Mouse (Mus musculus) adrenal gland, postnatal 0 days (tissue): ENCODE data around the gene Lrrc18. TPM values are rescaled to one million over a fixed set of nuclear protein-coding genes. Genes with fewer than 3 reads are reported as not detected.

Source experiments
- polyA plus RNA-seq: library from polyadenylated mRNA; unstranded; fragments of >200 nt; fragmentation: Nextera tagmentation; extraction: Ambion mirVana; gene quantifications from 2 replicates; pipeline ENCODE4 v1.2.1, GENCODE M21; 2015

Gene Lrrc18
- 0.49 and 0.73 TPM in 2 replicates for polyA plus RNA-seq

DNA sequence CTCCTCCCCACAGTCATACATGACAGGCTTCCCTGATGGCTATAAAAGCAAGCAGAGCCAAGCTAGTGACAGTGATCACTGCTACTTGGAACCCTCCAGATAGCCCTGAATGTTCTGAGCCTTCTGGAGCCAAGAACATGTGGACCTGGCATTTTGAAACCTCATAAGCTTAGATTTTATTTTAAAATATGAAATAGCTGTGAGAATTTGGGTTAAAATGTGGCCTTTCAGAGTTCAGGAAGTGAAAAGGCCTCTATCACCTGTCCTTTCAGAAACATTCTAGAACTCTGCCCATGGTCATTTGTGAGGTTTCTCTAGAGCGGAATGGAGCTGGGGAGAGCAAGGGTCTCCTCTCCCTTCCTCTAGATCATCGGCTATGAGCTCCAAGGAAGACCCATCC is at the start of gene Lrrc18:
Gene Lrrc18 (plus strand): TSS at position 301 of the 400 bp plus-strand sequence.

Other genes starting within 250 kb of the Lrrc18 start
- 0.79 and 1.4 TPM in 2 replicates for gene Tmem273, start 205.4 kb upstream of the Lrrc18 start, polyA plus RNA-seq
- 0.16 TPM in 1 of 2 replicates, not detected in the other for gene Fam170b, start 157.4 kb upstream of the Lrrc18 start, polyA plus RNA-seq
- gene Vstm4, start 134.6 kb upstream of the Lrrc18 start, polyA plus RNA-seq: 43.5 and 57.8 TPM in 2 replicates
- 0.19 and 0.33 TPM in 2 replicates for gene Wdfy4, start 194.1 kb downstream of the Lrrc18 start, polyA plus RNA-seq
- gene Arhgap22, start 222.6 kb downstream of the Lrrc18 start, polyA plus RNA-seq: 5.7 and 14.7 TPM in 2 replicates